Mouse (Mus musculus) midbrain, embryonic 16.5 days (tissue): Measurements from ENCODE around the gene Polg2. TPM values are rescaled to one million over a fixed set of nuclear protein-coding genes. Genes with fewer than 3 reads are reported as not detected.
A peak's percentile ranks its signal among the peaks of the same experiment; 100 is the strongest.
"Not testable (repeated sequence)": the region's sequence is repeated elsewhere in the genome, so short reads cannot be mapped to it uniquely, and the experiment has no call there.

Experiments used
- ATAC-seq: fragments of 200-750 bp; cut with Nextera tagmentation; 2 replicates; pipeline ENCODE4 v1.8.0; 2017; ENCODE audit warnings: moderate TSS enrichment
- H3K27ac ChIP-seq: fragments of 300-500 bp; sonication (generic); 2 replicates; pipeline ENCODE4 v1.5.1; 2014; ENCODE audit warnings: mild to moderate bottlenecking, low read length, mixed read lengths
- H3K27me3 ChIP-seq: fragments of 300-500 bp; sonication (generic); 2 replicates; pipeline ENCODE4 v1.6.1; 2014; ENCODE audit warnings: low read depth, low read length, mixed read lengths; ENCODE audit not compliant: control insufficient read depth, insufficient read depth
- H3K36me3 ChIP-seq: fragments of 300-500 bp; sonication (generic); 2 replicates; pipeline ENCODE4 v1.6.1; 2014; ENCODE audit warnings: mild to moderate bottlenecking, low read length, moderate library complexity, mixed read lengths; ENCODE audit not compliant: control insufficient read depth, insufficient read depth
- H3K4me1 ChIP-seq: fragments of 300-500 bp; sonication (generic); 2 replicates; pipeline ENCODE4 v1.6.1; 2014; ENCODE audit warnings: mild to moderate bottlenecking, low read length, mixed read lengths; ENCODE audit not compliant: control insufficient read depth, insufficient read depth
- H3K4me2 ChIP-seq: fragments of 300-500 bp; sonication (generic); 2 replicates; pipeline ENCODE4 v1.6.1; 2014; ENCODE audit warnings: mild to moderate bottlenecking, low read length, mixed read lengths
- H3K4me3 ChIP-seq: fragments of 300-500 bp; sonication (generic); 2 replicates; pipeline ENCODE4 v1.5.1; 2014; ENCODE audit warnings: low read depth, mild to moderate bottlenecking, low read length, moderate library complexity, mixed read lengths
- H3K9ac ChIP-seq: fragments of 300-500 bp; sonication (generic); 2 replicates; pipeline ENCODE4 v1.6.1; 2014; ENCODE audit warnings: low read depth, low read length, mixed read lengths
- H3K9me3 ChIP-seq: fragments of 300-500 bp; sonication (generic); replicated peaks from 2 replicates; pipeline ENCODE4 v1.6.1; 2014; ENCODE audit warnings: mild to moderate bottlenecking, low read length, mixed read lengths; ENCODE audit not compliant: control insufficient read depth, poor library complexity, severe bottlenecking
- WGBS: fragments of 180-500 bp; shearing (Covaris S2); extraction: QIAGEN DNeasy Blood & Tissue Kit; methylation state at CpG from one replicate; pipeline ENCODE4 v1.1.7; 2014; 5-methylcytosine and 5-hydroxymethylcytosine counted together
- polyA plus RNA-seq: library from polyadenylated mRNA; unstranded; fragments of >200 nt; fragmentation: Nextera tagmentation; extraction: Ambion mirVana; gene quantifications from 2 replicates; pipeline ENCODE4 v1.2.1, GENCODE M21; 2015

The Polg2 gene
- polyA plus RNA-seq, 1 experiment from 2014 or later = 9.6 TPM

DNA sequence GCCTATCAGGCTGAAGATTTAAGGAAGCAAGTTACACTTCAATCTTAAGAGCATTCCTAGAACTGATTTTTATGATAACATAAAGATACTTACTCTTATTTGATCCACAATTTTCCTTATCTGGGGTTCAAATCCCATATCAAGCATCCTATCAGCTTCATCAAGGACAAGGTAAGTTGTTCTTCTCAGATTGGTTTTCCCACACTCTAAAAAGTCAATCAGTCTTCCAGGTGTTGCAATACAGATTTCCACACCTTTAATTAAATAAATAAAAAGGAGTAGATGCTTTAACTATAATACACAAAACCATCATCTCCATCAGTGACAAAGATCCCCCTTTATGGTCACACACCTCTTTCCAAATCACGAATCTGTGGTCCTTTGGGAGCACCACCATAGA lies 5.7 kb upstream of the Polg2 start:
- no peak for ATAC-seq

GRCm38 (mm10) chr11:106784476-106784875 lies 5.1 kb upstream of the Polg2 start:
- WGBS = 93% methylated on average over 2 of the region's 2 CpGs
- H3K4me3 ChIP-seq = no peak overlapping the region
- H3K36me3 ChIP-seq = peaks cover 31% of the 10 kb centered on the region

More for the DNA sequence above, 5.7 kb upstream of the Polg2 start:
- no peaks in the 10 kb centered on the region for H3K9me3 ChIP-seq
- H3K4me2 ChIP-seq = no peak overlapping the region
- 67% methylated on average over 1 of the region's 1 CpGs for WGBS
- H3K9ac ChIP-seq = no peak overlapping the region
- H3K4me3 ChIP-seq = no peak overlapping the region
- peaks cover 21% of the 10 kb centered on the region for H3K4me1 ChIP-seq
- H3K36me3 ChIP-seq = peaks cover 31% of the 10 kb centered on the region
- no peaks in the 10 kb centered on the region for H3K27me3 ChIP-seq
- no peak overlapping the region for H3K27ac ChIP-seq

GRCm38 (mm10) chr11:106782841-106783764 lies 3.8 kb upstream of the Polg2 start:
- H3K27me3 ChIP-seq = no peaks in the 10 kb centered on the region
- no peaks in the 10 kb centered on the region for H3K9me3 ChIP-seq
- no peak overlapping the region for H3K4me3 ChIP-seq
- H3K9ac ChIP-seq = no peak overlapping the region
- WGBS = 83% methylated on average over 9 of the region's 9 CpGs
- no peak overlapping the region for H3K4me2 ChIP-seq
- no peak overlapping the region for H3K27ac ChIP-seq
- H3K4me1 ChIP-seq = peaks cover 21% of the 10 kb centered on the region
- H3K36me3 ChIP-seq = peaks cover 31% of the 10 kb centered on the region
- no peak for ATAC-seq

More at GRCm38 (mm10) chr11:106784476-106784875, 5.1 kb upstream of the Polg2 start:
- Histone ChIP-seq H3K4me1 (peaks cover 21% of the 10 kb centered on the region), H3K4me2 (no peak overlapping the region), H3K9ac (no peak overlapping the region), H3K9me3 (no peaks in the 10 kb centered on the region), H3K27ac (no peak overlapping the region), H3K27me3 (no peaks in the 10 kb centered on the region)
- ATAC-seq = no peak

- H3K27ac ChIP-seq = not testable (repeated sequence)
- H3K4me1 ChIP-seq = peaks cover 26% of the 10 kb centered on the region
- peaks cover 31% of the 10 kb centered on the region for H3K36me3 ChIP-seq
Observed at GRCm38 (mm10) chr11:106782271-106782670, 2.9 kb upstream of the Polg2 start.

DNA sequence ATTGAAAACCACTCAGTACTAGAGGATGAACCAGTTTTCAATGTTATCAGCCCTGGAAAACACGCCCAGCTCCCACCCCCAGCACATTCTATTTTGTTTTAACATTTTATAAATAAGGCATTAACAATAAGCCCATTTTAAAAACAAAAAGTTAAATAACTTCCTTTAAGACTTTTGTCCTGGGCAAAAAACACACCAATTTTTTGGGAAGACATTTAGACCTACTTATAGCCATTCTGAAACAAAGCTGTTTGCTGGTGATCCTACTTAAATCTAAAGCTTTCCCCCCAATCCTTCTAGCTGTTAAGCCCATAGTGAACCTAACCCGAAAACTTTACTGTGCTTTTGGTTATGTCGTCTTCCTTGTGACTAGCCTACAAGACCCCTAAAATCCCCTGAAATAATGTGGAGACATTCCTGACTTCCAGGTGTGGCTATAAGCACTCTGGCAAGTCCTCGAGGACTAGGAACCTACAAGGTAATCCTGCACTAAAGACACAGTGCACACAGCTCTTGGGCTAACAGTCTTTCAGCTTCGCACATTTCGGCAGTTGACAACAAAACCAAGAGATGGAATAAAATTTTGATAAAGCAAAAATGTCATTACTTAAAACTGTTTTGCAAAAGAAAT lies 1.4 kb upstream of the Polg2 start:
- Histone ChIP-seq H3K27ac (no peak overlapping the region), H3K9ac (no peak overlapping the region), H3K36me3 (peaks cover 30% of the 10 kb centered on the region), H3K9me3 (no peaks in the 10 kb centered on the region), H3K27me3 (no peaks in the 10 kb centered on the region), H3K4me2 (no peak overlapping the region), H3K4me1 (peaks cover 17% of the 10 kb centered on the region), H3K4me3 (no peak overlapping the region)
- ATAC-seq = no peak
- 73% methylated on average over 6 of the region's 6 CpGs for WGBS

More at GRCm38 (mm10) chr11:106782271-106782670, 2.9 kb upstream of the Polg2 start:
- ATAC-seq, H3K9me3 ChIP-seq, H3K4me2 ChIP-seq, H3K27me3 ChIP-seq, H3K9ac ChIP-seq, H3K4me3 ChIP-seq: not testable (repeated sequence)
- 93% methylated on average over 7 of the region's 7 CpGs for WGBS

GRCm38 (mm10) chr11:106780089-106780425 lies 720 bp upstream of the Polg2 start:
- WGBS = 71% methylated on average over 4 of the region's 4 CpGs
- ATAC-seq = no peak; the same call in 1 of the 2 replicates
- H3K9ac ChIP-seq = no peak overlapping the region; the same call in 1 of the 2 replicates
- H3K4me3 ChIP-seq = no peak overlapping the region
- peaks cover 26% of the 10 kb centered on the region for H3K36me3 ChIP-seq
- no peak overlapping the region for H3K4me2 ChIP-seq
- H3K4me1 ChIP-seq = peaks cover 10% of the 10 kb centered on the region
- H3K27me3 ChIP-seq = no peaks in the 10 kb centered on the region
- H3K27ac ChIP-seq = no peak overlapping the region; the same call in 1 of the 2 replicates
- no peaks in the 10 kb centered on the region for H3K9me3 ChIP-seq

DNA sequence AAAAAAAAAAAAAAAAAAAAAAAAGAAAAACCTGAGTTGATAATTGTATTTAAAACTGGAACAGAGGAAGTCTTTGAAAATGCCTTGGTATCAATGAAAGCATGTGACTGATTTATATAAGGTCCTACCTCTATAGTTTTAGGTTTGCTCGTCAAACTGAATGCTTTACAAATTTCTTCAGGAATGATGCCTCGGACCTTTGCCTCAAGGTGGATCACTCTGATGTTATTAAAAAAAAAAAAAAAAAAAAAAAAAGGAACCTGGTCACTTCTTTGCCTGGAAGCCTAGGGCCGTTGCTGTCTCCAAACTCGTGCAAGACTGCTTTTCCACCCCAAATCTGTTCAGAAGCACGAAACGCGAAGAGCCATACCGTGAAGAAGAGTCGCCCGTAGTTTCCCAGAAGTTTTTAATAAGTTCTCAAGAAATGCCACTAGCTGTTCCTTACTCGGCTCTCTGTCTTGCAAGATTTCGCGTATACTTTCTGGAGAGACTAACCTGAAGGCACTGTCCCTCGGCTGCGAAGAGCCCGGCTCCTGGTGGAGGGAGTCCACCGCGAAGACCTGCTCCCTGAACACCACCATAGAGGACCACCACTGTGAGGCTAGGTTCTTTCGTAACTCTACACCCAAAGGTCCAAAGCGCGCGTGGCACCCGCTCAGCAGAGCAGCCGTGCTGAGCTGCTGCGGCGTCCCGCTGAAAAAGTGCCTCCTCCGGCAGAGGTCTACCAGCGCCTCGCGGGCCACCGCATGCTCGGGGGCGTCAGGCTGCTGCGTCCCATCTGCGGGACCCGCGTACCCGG lies 549 bp downstream of the Polg2 start:
- ATAC-seq = peak; percentile 79
- peak overlapping the region; percentile 88 for H3K4me2 ChIP-seq
- no peaks in the 10 kb centered on the region for H3K27me3 ChIP-seq
- 3% methylated on average over 39 of the region's 39 CpGs for WGBS
- H3K4me1 ChIP-seq = peaks cover 9% of the 10 kb centered on the region; the same call in 1 of the 2 replicates
- H3K4me3 ChIP-seq = peak overlapping the region; percentile 73
- peaks cover 24% of the 10 kb centered on the region for H3K36me3 ChIP-seq
- H3K27ac ChIP-seq = peak overlapping the region; percentile 93
- H3K9me3 ChIP-seq = no peaks in the 10 kb centered on the region
- H3K9ac ChIP-seq = peak overlapping the region; percentile 90

- Histone ChIP-seq H3K4me1 (peaks cover 9% of the 10 kb centered on the region; the same call in 1 of the 2 replicates), H3K4me3 (no peak overlapping the region), H3K27me3 (no peaks in the 10 kb centered on the region), H3K36me3 (peaks cover 18% of the 10 kb centered on the region), H3K9ac (no peak overlapping the region), H3K9me3 (no peaks in the 10 kb centered on the region), H3K4me2 (no peak overlapping the region), H3K27ac (no peak overlapping the region)
- ATAC-seq = no peak
- 94% methylated on average over 7 of the region's 7 CpGs for WGBS
Observed at GRCm38 (mm10) chr11:106778132-106778531, 1.2 kb downstream of the Polg2 start.
